Mouse (Mus musculus): ENCODE data around the gene Zmynd15.
"Not testable (repeated sequence)": the region's sequence is repeated elsewhere in the genome, so short reads cannot be mapped to it uniquely, and the experiment has no call there.

Zmynd15 gene
- long read RNA-seq, experiment 1, partial matches to known transcripts: 1 of 3 reads
- long read RNA-seq, experiment 1, other reads (novel, unspliced or antisense): 2 of 3 reads
- long read RNA-seq, experiment 2, partial matches to known transcripts: 0 of 2 reads
- long read RNA-seq, experiment 2, other reads (novel, unspliced or antisense): 1 of 2 reads

- intact Hi-C loops (cut with DNase I): no loop called here
Measured at GRCm38 (mm10) chr11:70458688-70459600, at the start of gene Zmynd15. Gene Zmynd15 (plus strand): TSS chr11:70459433.

- intact Hi-C loops (cut with DNase I): loop anchor here (5.0 kb wide), 1 partner anchor 98 kb away; the partner anchor contains the start of gene Tm4sf5
Measured at GRCm38 (mm10) chr11:70409594-70410296, 49.5 kb upstream of the Zmynd15 start, which contains the start of gene Pelp1. Gene Pelp1 (minus strand): TSS chr11:70410031.

GRCm38 (mm10) chr11:70410297-70410643 is 49.0 kb upstream of the Zmynd15 start:
- intact Hi-C loops (cut with DNase I): loop anchor here (5.0 kb wide), 1 partner anchor 97 kb away; the partner anchor contains the start of gene Tm4sf5

GRCm38 (mm10) chr11:70412591-70412990 is 46.6 kb upstream of the Zmynd15 start:
- intact Hi-C loops (cut with DNase I): loop anchor here (5.0 kb wide), 1 partner anchor 95 kb away; the partner anchor contains the start of gene Tm4sf5

GRCm38 (mm10) chr11:70413961-70414360 is 45.3 kb upstream of the Zmynd15 start:
- intact Hi-C loops (cut with DNase I): loop anchor here (5.0 kb wide), 1 partner anchor 93 kb away; the partner anchor contains the start of gene Tm4sf5

GRCm38 (mm10) chr11:70418199-70418598 is 41.0 kb upstream of the Zmynd15 start:
- intact Hi-C loops (cut with DNase I): no loop called here

- intact Hi-C loops (cut with DNase I): no loop called here
Measured at GRCm38 (mm10) chr11:70419486-70419885, 39.7 kb upstream of the Zmynd15 start.

- intact Hi-C loops (cut with DNase I): not testable (repeated sequence)
Measured at GRCm38 (mm10) chr11:70426598-70426997, 32.6 kb upstream of the Zmynd15 start.

GRCm38 (mm10) chr11:70431574-70431973 is 27.7 kb upstream of the Zmynd15 start:
- intact Hi-C loops (cut with DNase I): loop anchor here (5.0 to 10.0 kb wide), 3 partner anchors 76 to 323 kb away; partner anchors contain the start of gene Tm4sf5

- intact Hi-C loops (cut with DNase I): loop anchor here (5.0 to 10.0 kb wide), 3 partner anchors 75 to 323 kb away; partner anchors contain the start of gene Tm4sf5
Measured at GRCm38 (mm10) chr11:70432048-70432894, 27.0 kb upstream of the Zmynd15 start, which contains the start of gene Arrb2. Gene Arrb2 (plus strand): TSS chr11:70432635.

- intact Hi-C loops (cut with DNase I): loop anchor here (5.0 to 10.0 kb wide), 3 partner anchors 74 to 322 kb away; partner anchors contain the start of gene Tm4sf5
Measured at GRCm38 (mm10) chr11:70432895-70433568, 26.2 kb upstream of the Zmynd15 start.

- intact Hi-C loops (cut with DNase I): loop anchor here (5.0 to 10.0 kb wide), 3 partner anchors 74 to 321 kb away; partner anchors contain the start of gene Tm4sf5
Measured at GRCm38 (mm10) chr11:70433569-70433943, 25.7 kb upstream of the Zmynd15 start.

- intact Hi-C loops (cut with DNase I): loop anchor here (5.0 to 10.0 kb wide), 3 partner anchors 73 to 321 kb away; partner anchors contain the start of gene Tm4sf5
Measured at GRCm38 (mm10) chr11:70433951-70434350, 25.3 kb upstream of the Zmynd15 start.

GRCm38 (mm10) chr11:70435476-70435875 is 23.8 kb upstream of the Zmynd15 start:
- intact Hi-C loops (cut with DNase I): loop anchor here (10.0 kb wide), 2 partner anchors 169 to 319 kb away; no protein-coding TSS in a partner anchor

- intact Hi-C loops (cut with DNase I): loop anchor here (10.0 kb wide), 2 partner anchors 167 to 317 kb away; no protein-coding TSS in a partner anchor
Measured at GRCm38 (mm10) chr11:70437426-70437825, 21.8 kb upstream of the Zmynd15 start.

GRCm38 (mm10) chr11:70438728-70439374 is 20.4 kb upstream of the Zmynd15 start:
- intact Hi-C loops (cut with DNase I): loop anchor here (10.0 kb wide), 2 partner anchors 166 to 316 kb away; no protein-coding TSS in a partner anchor

- intact Hi-C loops (cut with DNase I): no loop called here
Measured at GRCm38 (mm10) chr11:70440637-70441036, 18.6 kb upstream of the Zmynd15 start.

- intact Hi-C loops (cut with DNase I): no loop called here
Measured at GRCm38 (mm10) chr11:70441882-70442281, 17.4 kb upstream of the Zmynd15 start.

GRCm38 (mm10) chr11:70443964-70444363 is 15.3 kb upstream of the Zmynd15 start:
- intact Hi-C loops (cut with DNase I): no loop called here

All from adrenal gland (tissue).